10 mouse cellular contexts compared by ENCODE assay signal in genomic region chr15:3755636-3756035, GRCm38 (mm10).
A peak's percentile ranks its signal among the peaks of the same experiment; 100 is the strongest.
DNase-seq lines count a peak whose midpoint lies in the region; ATAC-seq lines count a peak whose summit lies in the region.
"Had no signal": no experiment of that assay in that cellular context is flagged by ENCODE, and none has a peak within 500 bp of the region (broad histone marks: within the 10 kb centered on the region; RNA-seq: fewer than 3 reads in every experiment).

No protein-coding gene starts in this region.

- DNase-seq in frontal cortex, postnatal 25 days (ENCODE audit: low spot score in 2 of 2) = peak; percentile 4 to 14
- peak; percentile 3 to 74 for DNase-seq in layer of hippocampus, postnatal 14 days (ENCODE audit: low spot score in 2 of 2)
- DNase-seq in right cerebral cortex, postnatal 36 days (ENCODE audit: low spot score in 2 of 2) = peak; percentile 5 to 38
- no peak for DNase-seq in heart, postnatal 14 days
- DNase-seq in urinary bladder, postnatal 25 days (ENCODE audit: low spot score) = no peak
- DNase-seq: kidney, adult 8-10 months; lung, adult 2 months; thymus, postnatal 25 days had no signal

- H3K4me3 ChIP-seq in midbrain, embryonic 13.5 days (replicated peaks) = no peak overlapping the region
- no peak overlapping the region for H3K4me3 ChIP-seq in midbrain, embryonic 15.5 days

- 69% methylated on average over 2 of the region's 2 CpGs for WGBS in midbrain, embryonic 13.5 days
- WGBS in midbrain, embryonic 15.5 days = 57% methylated on average over 2 of the region's 2 CpGs

- H3K4me1 ChIP-seq in midbrain, embryonic 13.5 days (replicated peaks) = 0 out of 2 replicates have a peak, but pooled peaks cover 6% of the 10 kb centered on the region
- H3K4me1 ChIP-seq in midbrain, embryonic 15.5 days = no peaks in the 10 kb centered on the region

- no peak overlapping the region for H3K27ac ChIP-seq in midbrain, embryonic 13.5 days
- H3K27ac ChIP-seq in midbrain, embryonic 15.5 days = no peak overlapping the region

- intact Hi-C loops in heart, postnatal 14 days (cut with DNase I) = no loop called here

- ATAC-seq in midbrain, embryonic 13.5 days = 0 out of 2 replicates have a peak, but pooled peaks have one; percentile 50
- no peak for ATAC-seq in midbrain, embryonic 15.5 days (replicated peaks)

- H3K9me3 ChIP-seq in midbrain, embryonic 13.5 days = no peaks in the 10 kb centered on the region
- no peaks in the 10 kb centered on the region for H3K9me3 ChIP-seq in midbrain, embryonic 15.5 days

- H3K27me3 ChIP-seq in midbrain, embryonic 13.5 days = no peaks in the 10 kb centered on the region
- H3K27me3 ChIP-seq in midbrain, embryonic 15.5 days (replicated peaks) = no peaks in the 10 kb centered on the region

- no peak overlapping the region for H3K9ac ChIP-seq in midbrain, embryonic 13.5 days (replicated peaks)
- no peak overlapping the region for H3K9ac ChIP-seq in midbrain, embryonic 15.5 days

- no peaks in the 10 kb centered on the region for H3K36me3 ChIP-seq in midbrain, embryonic 13.5 days
- H3K36me3 ChIP-seq in midbrain, embryonic 15.5 days (replicated peaks) = no peaks in the 10 kb centered on the region

- no peak overlapping the region for H3K4me2 ChIP-seq in midbrain, embryonic 13.5 days (replicated peaks)
- H3K4me2 ChIP-seq in midbrain, embryonic 15.5 days = no peak overlapping the region

Comparison
In these comparisons a context has a peak if more than half of its experiments do, and no peak if none do; other contexts are left out.
1. DNase-seq: peak in frontal cortex, postnatal 25 days (2 of 2), layer of hippocampus, postnatal 14 days (2 of 2) and right cerebral cortex, postnatal 36 days (2 of 2); none in heart, postnatal 14 days (0 of 2) and urinary bladder, postnatal 25 days (single experiment).